Mouse (Mus musculus) C2C12 (cell line): ENCODE measurements around the gene Prss29.

ENCODE experiments used
- CTCF ChIP-seq: IDR thresholded peaks from one replicate; pipeline ENCODE4 v1.5.1; 2011; ENCODE audit not compliant: control insufficient read depth, insufficient read depth, insufficient read length
- FOSL1 ChIP-seq: IDR thresholded peaks from one replicate; pipeline ENCODE4 v1.8.0; 2011; ENCODE audit warnings: mild to moderate bottlenecking, low read length; ENCODE audit not compliant: poor library complexity, insufficient read depth, severe bottlenecking
- MAX ChIP-seq: IDR thresholded peaks from one replicate; pipeline ENCODE4 v1.6.1; 2011; ENCODE audit warnings: mild to moderate bottlenecking, control low read depth
- USF1 ChIP-seq: IDR thresholded peaks from one replicate; pipeline ENCODE4 v1.6.1; 2011; ENCODE audit warnings: low read depth, mild to moderate bottlenecking, control low read depth, moderate library complexity

- no peak for TF ChIP-seq FOSL1
- TF ChIP-seq CTCF = no peak
- TF ChIP-seq MAX = no peak
- no peak for TF ChIP-seq USF1
Observed at GRCm38 (mm10) chr17:25366005-25366404, 47.6 kb downstream of the Prss29 start, which contains the start of gene Tpsb2.
